Mouse (Mus musculus) heart, adult 2 months (tissue): ENCODE results near the gene Ktn1.

Experiments used
- CTCF ChIP-seq: fragments of 200-600 bp; IDR thresholded peaks from 2 replicates; pipeline ENCODE4 v1.8.1; 2022; ENCODE audit warnings: antibody characterized with exemption, mild to moderate bottlenecking, moderate library complexity
- POLR2A ChIP-seq: fragments of 200-500 bp; IDR thresholded peaks from 2 replicates; pipeline ENCODE4 v1.6.1; 2011; ENCODE audit warnings: mild to moderate bottlenecking, low read depth, low read length, control low read depth; ENCODE audit not compliant: insufficient read depth

DNA sequence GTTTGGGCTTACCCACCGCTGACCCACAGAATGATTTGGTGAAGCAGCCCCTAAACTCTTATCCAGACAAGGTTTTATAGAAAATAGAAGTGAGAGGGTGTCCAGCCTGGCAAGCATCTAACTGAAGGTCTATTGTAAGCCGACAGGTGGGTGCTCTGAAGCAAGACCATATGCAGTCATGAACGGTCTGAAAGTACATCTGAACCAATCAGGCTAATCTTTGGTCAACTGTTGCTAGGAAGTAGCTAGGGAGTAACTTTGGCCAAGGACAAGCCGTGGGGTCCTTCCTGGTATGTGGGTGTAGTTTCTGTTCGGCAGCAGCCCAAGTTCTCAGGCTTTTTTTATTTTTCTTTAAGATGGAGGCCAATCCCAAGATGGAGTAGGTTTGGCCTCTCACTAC lies 29.4 kb upstream of the Ktn1 start:
- TF ChIP-seq CTCF (no peak), POLR2A (no peak)
